Mouse (Mus musculus) embryo, embryonic 10 days (tissue): ENCODE measurements around the gene Elavl1.
"Not testable (repeated sequence)": the region's sequence is repeated elsewhere in the genome, so short reads cannot be mapped to it uniquely, and the experiment has no call there.

Experiments used
- DNase-seq: peaks from one replicate; pipeline ENCODE4 v3.0.0-alpha.2; 2015; ENCODE audit warnings: low spot score

The Elavl1 gene

DNA sequence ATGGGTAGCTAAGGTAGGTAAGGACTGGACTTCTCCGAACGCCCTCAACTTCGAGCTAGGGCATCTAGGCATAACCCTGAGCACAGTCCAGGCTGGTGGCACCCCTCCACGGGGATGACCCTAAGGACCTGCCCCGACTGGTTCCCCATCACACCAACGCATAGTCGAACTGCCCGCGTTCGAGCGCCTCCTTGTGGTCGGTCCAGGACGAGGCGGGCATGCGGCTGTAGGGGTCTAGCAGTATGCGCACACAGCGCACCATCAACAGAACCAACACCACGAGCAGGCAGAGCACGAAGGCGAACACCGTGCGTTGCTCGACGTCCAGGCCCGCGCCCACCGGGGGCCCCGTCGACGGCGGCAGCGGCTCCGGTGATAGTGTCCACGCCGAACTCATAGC lies 67.0 kb downstream of the Elavl1 start:
- peak; percentile 91 for DNase-seq

GRCm38 (mm10) chr8:4257350-4257749 lies 67.9 kb downstream of the Elavl1 start:
- no peak for DNase-seq

DNA sequence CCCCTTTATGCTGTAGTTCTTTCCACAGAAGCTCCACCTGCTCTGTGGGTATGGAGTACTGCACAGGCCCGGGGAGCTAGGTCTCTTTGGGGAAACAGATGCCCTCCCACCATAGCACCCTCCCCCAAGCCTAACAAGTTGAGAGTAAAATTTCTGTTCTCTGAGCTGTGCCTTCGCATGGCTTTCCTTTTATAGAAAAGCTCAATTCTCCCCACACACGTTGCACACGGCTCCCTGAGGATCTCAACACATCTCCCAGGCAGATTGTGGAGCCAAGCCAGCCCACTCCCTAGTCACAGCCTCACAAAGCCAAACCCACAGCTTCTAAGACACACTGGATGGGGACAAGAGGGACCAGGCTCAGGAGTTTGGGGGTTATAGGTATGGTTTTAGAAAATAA lies 68.3 kb downstream of the Elavl1 start:
- no peak for DNase-seq

- DNase-seq, result not testable (repeated sequence)
These were observed 69.7 kb downstream of the Elavl1 start for GRCm38 (mm10) chr8:4255471-4255870.

GRCm38 (mm10) chr8:4254001-4254400 lies 71.2 kb downstream of the Elavl1 start:
- DNase-seq, result peak; percentile 34

GRCm38 (mm10) chr8:4252934-4253841 lies 72.0 kb downstream of the Elavl1 start, which contains the start of gene Snapc2:
Snapc2 (plus strand) TSS chr8:4253080.
- peak; percentile 97 for DNase-seq

DNA sequence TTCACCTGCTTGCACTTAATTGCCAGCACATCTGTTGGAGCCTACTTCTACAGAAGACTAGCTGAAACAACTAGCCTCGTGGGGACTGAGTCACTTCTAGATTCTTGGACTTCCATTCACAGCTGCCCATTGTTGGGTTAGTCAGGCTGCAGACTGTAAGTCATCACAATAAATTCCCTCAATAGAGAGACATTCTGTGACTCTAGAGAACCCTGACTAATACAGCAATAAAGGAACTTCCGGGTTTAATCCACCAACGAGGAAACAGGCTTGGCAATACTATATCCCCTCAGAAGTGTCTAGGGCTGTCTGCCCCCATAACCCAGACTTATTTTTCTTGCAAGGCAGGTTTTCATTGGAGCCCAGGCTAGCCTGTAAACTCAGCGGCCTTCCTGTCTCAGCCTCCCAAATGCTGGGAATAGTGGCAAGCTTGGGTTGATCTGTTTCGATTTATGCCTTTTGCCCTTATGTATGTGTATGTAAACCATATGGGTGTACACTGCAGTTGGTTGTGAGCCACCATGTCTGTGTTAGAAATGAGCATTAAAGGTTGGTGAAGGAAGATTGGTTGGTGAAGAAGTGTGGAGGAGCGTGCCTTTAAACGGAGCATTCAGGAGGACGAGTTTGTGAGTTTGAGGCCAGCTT lies 73.0 kb downstream of the Elavl1 start:
- DNase-seq, result no peak

DNA sequence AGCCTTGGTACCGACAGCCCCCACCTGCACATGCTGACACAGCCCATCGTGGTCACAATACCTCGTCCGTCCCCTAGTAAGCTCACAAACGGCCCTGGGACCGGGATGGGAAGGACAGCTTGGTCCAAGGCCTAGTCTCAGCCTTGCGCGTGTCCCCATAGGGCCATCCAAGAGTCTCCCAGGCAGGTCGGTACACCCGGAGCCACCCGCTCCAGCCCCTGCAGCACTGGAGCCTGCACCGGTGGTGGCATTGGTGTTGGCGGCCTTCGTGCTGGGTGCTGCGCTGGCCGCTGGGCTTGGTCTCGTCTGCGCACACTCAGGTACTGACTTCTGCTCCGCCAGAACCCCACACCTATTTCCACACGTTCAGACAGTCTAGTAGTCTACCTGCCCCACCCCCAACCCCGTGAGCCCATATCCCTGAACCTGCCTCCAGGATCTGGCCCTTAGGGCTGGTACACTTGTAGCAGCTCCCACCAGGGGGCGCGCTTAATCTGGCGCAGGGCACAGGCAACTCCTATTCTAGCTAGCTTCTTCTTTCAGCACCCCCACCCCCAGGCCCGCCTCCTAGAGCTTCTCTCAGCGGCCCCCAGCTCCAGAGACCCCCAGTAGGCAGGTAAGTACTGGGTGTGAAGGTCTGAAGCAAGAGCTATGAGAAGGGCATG lies 74.8 kb downstream of the Elavl1 start:
- DNase-seq, result peak; percentile 86

DNA sequence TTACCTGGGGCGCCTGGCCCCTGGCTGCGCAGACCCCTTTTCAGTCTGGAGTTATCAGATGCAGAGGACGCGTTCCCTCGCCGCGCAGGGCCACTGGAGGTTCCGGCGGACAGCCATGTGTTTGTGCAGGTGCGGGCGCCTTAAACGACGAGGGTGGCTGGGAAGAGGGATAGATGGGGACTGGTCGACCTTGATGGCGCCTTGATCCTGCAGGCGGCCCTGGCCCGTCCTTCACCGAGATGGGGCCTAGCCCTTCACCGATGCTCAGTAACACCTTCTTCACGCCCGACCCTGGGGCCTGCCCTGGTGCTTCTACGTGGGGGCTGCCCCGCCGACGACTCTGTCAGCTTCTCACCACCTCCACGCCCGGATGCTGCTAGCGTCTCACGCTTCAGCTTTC lies 76.0 kb downstream of the Elavl1 start:
- DNase-seq, result peak; percentile 63

DNA sequence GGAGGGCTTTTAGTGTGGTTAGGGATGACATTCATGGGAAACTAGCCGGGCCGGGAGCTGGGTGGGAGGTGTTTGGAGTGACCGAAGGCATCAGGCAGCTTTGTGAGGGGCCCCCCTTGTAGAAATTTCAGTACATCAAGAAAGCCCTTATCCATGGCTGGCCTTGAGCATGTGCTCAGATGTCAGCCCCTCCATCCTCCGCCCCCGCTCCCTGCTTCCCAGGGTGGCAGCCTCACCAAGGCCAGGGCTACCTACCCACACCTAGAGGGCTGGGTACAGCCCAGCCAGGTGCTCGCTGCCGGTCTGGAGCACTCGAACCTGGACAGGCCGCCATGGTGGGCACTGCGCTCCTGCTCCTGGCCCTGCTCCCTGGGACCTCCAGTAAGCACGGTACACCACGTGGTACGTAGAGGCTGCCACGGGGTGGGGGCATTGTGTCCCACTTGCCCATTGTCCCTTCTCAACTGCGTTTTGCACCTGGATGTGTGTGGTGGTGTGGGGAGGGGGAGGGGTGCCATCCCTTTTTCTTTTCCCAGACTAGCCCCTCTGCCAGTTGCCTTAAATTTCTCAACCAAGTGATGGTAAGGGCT lies 77.2 kb downstream of the Elavl1 start, which contains the start of gene Tgfbr3l:
Gene Tgfbr3l, plus strand, starts transcription at position 264 of the 590 bp plus-strand sequence.
- no peak for DNase-seq

GRCm38 (mm10) chr8:4247241-4247640 lies 78.0 kb downstream of the Elavl1 start:
- DNase-seq, result no peak

DNA sequence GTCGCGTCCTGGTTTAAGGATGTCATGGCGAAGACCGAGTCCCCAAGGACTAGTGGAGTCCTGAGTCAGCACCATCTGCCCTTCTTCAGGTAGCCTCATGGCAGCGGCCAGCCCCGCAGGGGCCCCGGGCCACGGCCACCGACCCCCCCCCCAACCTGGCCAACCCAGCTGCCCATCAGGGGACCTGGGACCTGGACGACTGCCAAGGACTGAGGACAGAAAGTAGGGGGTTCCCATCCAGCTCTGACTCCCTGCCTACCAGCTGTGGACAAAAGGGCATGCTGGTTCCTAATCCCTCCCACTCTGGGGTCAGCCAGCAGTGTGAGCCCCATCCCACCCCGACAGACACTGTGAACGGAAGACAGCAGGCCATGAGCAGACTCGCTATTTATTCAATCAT lies 79.5 kb downstream of the Elavl1 start:
- DNase-seq, result no peak

GRCm38 (mm10) chr8:4245061-4245460 lies 80.2 kb downstream of the Elavl1 start:
- DNase-seq, result no peak

DNA sequence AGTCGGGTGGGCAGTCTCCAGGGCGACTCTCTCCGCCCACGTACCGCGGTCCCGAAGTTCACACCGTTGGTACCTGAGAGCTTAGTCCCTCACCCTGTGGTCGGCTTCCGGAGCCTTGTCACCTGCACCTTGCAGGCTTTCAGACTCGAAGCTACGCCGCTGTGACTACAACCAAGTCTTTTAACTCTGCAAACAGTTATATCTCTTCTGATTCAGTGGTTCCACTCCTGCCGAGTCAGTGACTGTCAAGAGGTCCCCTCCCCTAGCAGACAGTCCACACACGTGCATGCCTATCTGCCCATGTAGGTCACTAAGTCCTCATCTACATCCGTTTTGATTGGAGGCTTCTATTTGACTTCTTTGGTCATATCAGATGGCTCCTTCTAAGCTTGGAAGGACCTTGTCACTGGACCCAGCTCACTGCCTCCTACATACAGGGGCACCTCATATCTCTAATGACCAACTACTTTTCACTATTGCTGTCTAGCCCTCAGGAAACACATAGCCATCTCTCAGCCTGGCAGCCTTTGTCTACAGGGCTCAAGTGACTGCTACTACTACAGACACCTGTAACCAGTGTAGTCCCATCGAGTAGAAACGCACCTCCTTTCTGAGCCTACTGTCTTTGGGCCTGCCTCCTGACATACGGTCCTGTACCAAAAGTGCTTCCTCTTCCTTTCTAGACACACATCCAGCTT lies 85.9 kb downstream of the Elavl1 start:
- no peak for DNase-seq

GRCm38 (mm10) chr8:4238434-4239192 lies 86.6 kb downstream of the Elavl1 start, which contains the start of the genes Map2k7 and Gm49320:
Map2k7 (plus strand) TSS chr8:4238740.
Gm49320 (plus strand) TSS chr8:4238865.
- peak; percentile 100 for DNase-seq

- peak; percentile 39 for DNase-seq
These were observed 87.3 kb downstream of the Elavl1 start for GRCm38 (mm10) chr8:4237814-4238433.
